Mouse (Mus musculus) hindbrain, embryonic 11.5 days (tissue): ENCODE measurements at regions not wholly inside any gene's neighbourhood (a gene's known extent, or its start where the extent isn't known, plus 50 kb on each side); places are given as distances from the start of the nearest gene placed in this dataset.

Source experiments
- ATAC-seq: fragments of 200-750 bp; cut with Nextera tagmentation; 2 replicates; pipeline ENCODE4 v1.8.0; 2017; ENCODE audit warnings: mild to moderate bottlenecking, moderate TSS enrichment, moderate library complexity; ENCODE audit not compliant: low FRiP score
- DNase-seq: peaks from one replicate; pipeline ENCODE4 v3.0.0-alpha.2; 2015; ENCODE audit warnings: low spot score
- H3K27ac ChIP-seq: fragments of 300-500 bp; sonication (generic); 2 replicates; pipeline ENCODE4 v1.5.1; 2014; ENCODE audit warnings: mild to moderate bottlenecking, low read depth, low read length
- H3K27me3 ChIP-seq: fragments of 300-500 bp; sonication (generic); 2 replicates; pipeline ENCODE4 v1.6.1; 2014; ENCODE audit warnings: mild to moderate bottlenecking, low read length, moderate library complexity, mixed read lengths; ENCODE audit not compliant: control insufficient read depth, insufficient read depth
- H3K36me3 ChIP-seq: fragments of 300-500 bp; sonication (generic); 2 replicates; pipeline ENCODE4 v1.6.1; 2014; ENCODE audit warnings: mild to moderate bottlenecking, low read length, moderate library complexity, mixed read lengths; ENCODE audit not compliant: control insufficient read depth, insufficient read depth
- H3K4me1 ChIP-seq: fragments of 300-500 bp; sonication (generic); replicated peaks from 2 replicates; pipeline ENCODE4 v1.6.1; 2014; ENCODE audit warnings: low read length, mixed read lengths; ENCODE audit not compliant: control insufficient read depth, insufficient read depth
- H3K4me2 ChIP-seq: fragments of 300-500 bp; sonication (generic); replicated peaks from 2 replicates; pipeline ENCODE4 v1.6.1; 2014; ENCODE audit warnings: mild to moderate bottlenecking, low read depth, low read length
- H3K4me3 ChIP-seq: fragments of 300-500 bp; sonication (generic); 2 replicates; pipeline ENCODE4 v1.5.1; 2014; ENCODE audit warnings: low read depth, low read length
- H3K9ac ChIP-seq: fragments of 300-500 bp; sonication (generic); 2 replicates; pipeline ENCODE4 v1.6.1; 2014; ENCODE audit warnings: low read depth, low read length
- H3K9me3 ChIP-seq: fragments of 300-500 bp; sonication (generic); 2 replicates; pipeline ENCODE4 v1.6.1; 2016; ENCODE audit warnings: low read length; ENCODE audit not compliant: control insufficient read depth
- WGBS: fragments of 180-500 bp; shearing (Covaris S2); extraction: QIAGEN DNeasy Blood & Tissue Kit; methylation state at CpG from one replicate; pipeline ENCODE4 v1.1.7; 2014; 5-methylcytosine and 5-hydroxymethylcytosine counted together

GRCm38 (mm10) chr1:41028021-41028420 lies 222.6 kb downstream of the Tmem182 start:
- DNase-seq = no peak
- 98% methylated on average over 2 of the region's 2 CpGs for WGBS
- no peak overlapping the region for H3K4me2 ChIP-seq

GRCm38 (mm10) chr1:41035085-41035880 lies 229.9 kb downstream of the Tmem182 start:
- no peak overlapping the region for H3K4me2 ChIP-seq
- no peak overlapping the region for H3K4me3 ChIP-seq
- WGBS = 71% methylated on average over 22 of the region's 22 CpGs
- H3K27ac ChIP-seq = no peak overlapping the region
- no peaks in the 10 kb centered on the region for H3K36me3 ChIP-seq
- H3K9ac ChIP-seq = no peak overlapping the region
- ATAC-seq (no peak), DNase-seq (peak; percentile 6)
- H3K27me3 ChIP-seq = no peaks in the 10 kb centered on the region
- H3K9me3 ChIP-seq = no peaks in the 10 kb centered on the region
- no peaks in the 10 kb centered on the region for H3K4me1 ChIP-seq

More at GRCm38 (mm10) chr1:41028021-41028420, 222.6 kb downstream of the Tmem182 start:
- H3K4me1 ChIP-seq = no peaks in the 10 kb centered on the region
- no peak overlapping the region for H3K4me3 ChIP-seq
- H3K36me3 ChIP-seq = no peaks in the 10 kb centered on the region
- no peak for ATAC-seq
- H3K27me3 ChIP-seq = no peaks in the 10 kb centered on the region
- no peak overlapping the region for H3K9ac ChIP-seq
- no peak overlapping the region for H3K27ac ChIP-seq
- H3K9me3 ChIP-seq = no peaks in the 10 kb centered on the region

GRCm38 (mm10) chr1:41036940-41037339 lies 231.5 kb downstream of the Tmem182 start:
- DNase-seq (no peak), ATAC-seq (no peak)
- no peaks in the 10 kb centered on the region for H3K4me1 ChIP-seq
- H3K4me3 ChIP-seq = no peak overlapping the region
- no peaks in the 10 kb centered on the region for H3K36me3 ChIP-seq
- no peak overlapping the region for H3K27ac ChIP-seq
- H3K27me3 ChIP-seq = no peaks in the 10 kb centered on the region
- no peak overlapping the region for H3K4me2 ChIP-seq
- no peaks in the 10 kb centered on the region for H3K9me3 ChIP-seq
- WGBS = 88% methylated on average over 12 of the region's 12 CpGs
- no peak overlapping the region for H3K9ac ChIP-seq

GRCm38 (mm10) chr1:41054426-41054955 lies 249.1 kb downstream of the Tmem182 start:
- Histone ChIP-seq H3K4me1 (no peaks in the 10 kb centered on the region), H3K4me2 (no peak overlapping the region), H3K9ac (no peak overlapping the region), H3K36me3 (no peaks in the 10 kb centered on the region), H3K27me3 (no peaks in the 10 kb centered on the region), H3K27ac (no peak overlapping the region), H3K9me3 (no peaks in the 10 kb centered on the region), H3K4me3 (no peak overlapping the region)
- 97% methylated on average over 5 of the region's 5 CpGs for WGBS
- DNase-seq (no peak), ATAC-seq (no peak)

GRCm38 (mm10) chr1:41055761-41056160 lies 250.4 kb downstream of the Tmem182 start:
- WGBS = 87% methylated on average over 10 of the region's 10 CpGs
- Histone ChIP-seq H3K36me3 (no peaks in the 10 kb centered on the region), H3K4me3 (no peak overlapping the region), H3K27me3 (no peaks in the 10 kb centered on the region), H3K4me2 (no peak overlapping the region), H3K9me3 (no peaks in the 10 kb centered on the region), H3K27ac (no peak overlapping the region), H3K4me1 (no peaks in the 10 kb centered on the region), H3K9ac (no peak overlapping the region)
- DNase-seq = no peak
- ATAC-seq = no peak

GRCm38 (mm10) chr1:41065130-41065529 lies 259.7 kb downstream of the Tmem182 start:
- no peak overlapping the region for H3K27ac ChIP-seq
- WGBS = 82% methylated on average over 10 of the region's 10 CpGs
- H3K27me3 ChIP-seq = no peaks in the 10 kb centered on the region
- H3K9ac ChIP-seq = no peak overlapping the region
- ATAC-seq (no peak), DNase-seq (no peak)
- no peaks in the 10 kb centered on the region for H3K4me1 ChIP-seq
- no peaks in the 10 kb centered on the region for H3K9me3 ChIP-seq
- H3K36me3 ChIP-seq = no peaks in the 10 kb centered on the region
- no peak overlapping the region for H3K4me3 ChIP-seq
- H3K4me2 ChIP-seq = no peak overlapping the region

- Histone ChIP-seq H3K4me1 (no peaks in the 10 kb centered on the region), H3K9ac (no peak overlapping the region), H3K27ac (no peak overlapping the region), H3K36me3 (no peaks in the 10 kb centered on the region), H3K4me3 (no peak overlapping the region), H3K27me3 (no peaks in the 10 kb centered on the region), H3K4me2 (no peak overlapping the region), H3K9me3 (no peaks in the 10 kb centered on the region)
- WGBS = 96% methylated on average over 5 of the region's 5 CpGs
- DNase-seq (no peak), ATAC-seq (no peak)
Observed at GRCm38 (mm10) chr1:41104869-41105268, 299.5 kb downstream of the Tmem182 start.

GRCm38 (mm10) chr1:41121636-41122175 lies 316.3 kb downstream of the Tmem182 start:
- 71% methylated on average over 5 of the region's 5 CpGs for WGBS
- DNase-seq (no peak), ATAC-seq (no peak)
- no peaks in the 10 kb centered on the region for H3K4me1 ChIP-seq
- no peak overlapping the region for H3K27ac ChIP-seq
- H3K4me3 ChIP-seq = no peak overlapping the region
- no peak overlapping the region for H3K4me2 ChIP-seq
- H3K36me3 ChIP-seq = no peaks in the 10 kb centered on the region
- H3K27me3 ChIP-seq = no peaks in the 10 kb centered on the region
- H3K9ac ChIP-seq = no peak overlapping the region
- no peaks in the 10 kb centered on the region for H3K9me3 ChIP-seq

GRCm38 (mm10) chr1:41131410-41131809 lies 326.0 kb downstream of the Tmem182 start:
- WGBS = 5% methylated on average over 9 of the region's 9 CpGs
- no peak for ATAC-seq

More at GRCm38 (mm10) chr1:41131410-41131809, 326.0 kb downstream of the Tmem182 start:
- Histone ChIP-seq H3K27ac (no peak overlapping the region), H3K27me3 (no peaks in the 10 kb centered on the region), H3K4me3 (no peak overlapping the region), H3K9me3 (no peaks in the 10 kb centered on the region), H3K4me1 (no peaks in the 10 kb centered on the region), H3K4me2 (no peak overlapping the region), H3K9ac (no peak overlapping the region), H3K36me3 (no peaks in the 10 kb centered on the region)
- peak; percentile 6 for DNase-seq
